Mouse (Mus musculus): ENCODE data around the gene Stk11. TPM values are rescaled to one million over a fixed set of nuclear protein-coding genes. Genes with fewer than 3 reads are reported as not detected.

The Stk11 gene
- polyA plus RNA-seq, 1 experiment = 70.3 TPM

GRCm38 (mm10) chr10:80140666-80141035, 25.0 kb downstream of the Stk11 start, which contains the start of gene Cbarp:
Gene Cbarp (minus strand): TSS chr10:80140835.
- Histone ChIP-seq H3K9ac (ENCODE audit: low read depth, poor library complexity, severe bottlenecking) (peak within 1 kb of the TSS; percentile 48), H3K4me3 (ENCODE audit: low read depth, low read length) (peak within 1 kb of the TSS; percentile 59), H3K27me3 (ENCODE audit: control insufficient read depth, insufficient read depth, low read length, poor library complexity, severe bottlenecking) (no peaks in the 10 kb centered on the region), H3K36me3 (ENCODE audit: control insufficient read depth, insufficient read depth, low read length, poor library complexity, severe bottlenecking) (peaks cover 17% of the 10 kb centered on the region), H3K4me1 (ENCODE audit: control insufficient read depth, insufficient read depth, low read length) (no peaks in the 10 kb centered on the region), H3K27ac (ENCODE audit: insufficient read depth, low read length) (peak within 1 kb of the TSS; percentile 4; the same call in 1 of the 2 replicates), H3K9me3 (replicated peaks; ENCODE audit: control insufficient read depth, insufficient read depth, low read length, poor library complexity, severe bottlenecking) (no peaks in the 10 kb centered on the region)
- TF ChIP-seq EP300 (IDR thresholded peaks at IDR 0.05; ENCODE audit: insufficient read depth, low read depth, low read length) (no peak), POLR2A (IDR thresholded peaks at IDR 0.05; ENCODE audit: insufficient read depth, low read length) (no peak), CTCF (IDR thresholded peaks at IDR 0.05; ENCODE audit: low read depth, low read length) (no peak)

- H3K9ac ChIP-seq (ENCODE audit: low read depth, poor library complexity, severe bottlenecking) = peak overlapping the region; percentile 23
- H3K4me1 ChIP-seq (ENCODE audit: control insufficient read depth, insufficient read depth, low read length) = no peaks in the 10 kb centered on the region
- H3K27ac ChIP-seq (ENCODE audit: insufficient read depth, low read length) = peak overlapping the region; percentile 3; the same call in 1 of the 2 replicates
- TF ChIP-seq EP300 (IDR thresholded peaks at IDR 0.05; ENCODE audit: insufficient read depth, low read depth, low read length) = peak; percentile 55; the same call in 1 of the 2 replicates
- TF ChIP-seq POLR2A (IDR thresholded peaks at IDR 0.05; ENCODE audit: insufficient read depth, low read length) = no peak
- TF ChIP-seq CTCF (IDR thresholded peaks at IDR 0.05; ENCODE audit: low read depth, low read length) = peak; percentile 70
- no peaks in the 10 kb centered on the region for H3K9me3 ChIP-seq (replicated peaks; ENCODE audit: control insufficient read depth, insufficient read depth, low read length, poor library complexity, severe bottlenecking)
- H3K36me3 ChIP-seq (ENCODE audit: control insufficient read depth, insufficient read depth, low read length, poor library complexity, severe bottlenecking) = peaks cover 17% of the 10 kb centered on the region
- H3K4me3 ChIP-seq (ENCODE audit: low read depth, low read length) = peak overlapping the region; percentile 59
- H3K27me3 ChIP-seq (ENCODE audit: control insufficient read depth, insufficient read depth, low read length, poor library complexity, severe bottlenecking) = no peaks in the 10 kb centered on the region
Measured at GRCm38 (mm10) chr10:80141243-80141642, 25.6 kb downstream of the Stk11 start.

GRCm38 (mm10) chr10:80141786-80142529, 26.4 kb downstream of the Stk11 start:
- Histone ChIP-seq H3K27ac (ENCODE audit: insufficient read depth, low read length) (0 out of 2 replicates have a peak overlapping the region, but pooled peaks have one; percentile 15), H3K4me3 (ENCODE audit: low read depth, low read length) (peak overlapping the region; percentile 91), H3K27me3 (ENCODE audit: control insufficient read depth, insufficient read depth, low read length, poor library complexity, severe bottlenecking) (no peaks in the 10 kb centered on the region), H3K9ac (ENCODE audit: low read depth, poor library complexity, severe bottlenecking) (peak overlapping the region; percentile 88), H3K4me1 (ENCODE audit: control insufficient read depth, insufficient read depth, low read length) (no peaks in the 10 kb centered on the region), H3K36me3 (ENCODE audit: control insufficient read depth, insufficient read depth, low read length, poor library complexity, severe bottlenecking) (peaks cover 17% of the 10 kb centered on the region), H3K9me3 (replicated peaks; ENCODE audit: control insufficient read depth, insufficient read depth, low read length, poor library complexity, severe bottlenecking) (no peaks in the 10 kb centered on the region)
- TF ChIP-seq EP300 (IDR thresholded peaks at IDR 0.05; ENCODE audit: insufficient read depth, low read depth, low read length) = 0 out of 2 replicates have a peak, but pooled peaks have one; percentile 2
- peak; percentile 32 for TF ChIP-seq POLR2A (IDR thresholded peaks at IDR 0.05; ENCODE audit: insufficient read depth, low read length)
- TF ChIP-seq CTCF (IDR thresholded peaks at IDR 0.05; ENCODE audit: low read depth, low read length) = no peak

GRCm38 (mm10) chr10:80142530-80142925, 26.9 kb downstream of the Stk11 start:
- no peak for TF ChIP-seq POLR2A (IDR thresholded peaks at IDR 0.05; ENCODE audit: insufficient read depth, low read length)
- no peak for TF ChIP-seq CTCF (IDR thresholded peaks at IDR 0.05; ENCODE audit: low read depth, low read length)
- TF ChIP-seq EP300 (IDR thresholded peaks at IDR 0.05; ENCODE audit: insufficient read depth, low read depth, low read length) = 0 out of 2 replicates have a peak, but pooled peaks have one; percentile 3
- Histone ChIP-seq H3K4me1 (ENCODE audit: control insufficient read depth, insufficient read depth, low read length) (no peaks in the 10 kb centered on the region), H3K4me3 (ENCODE audit: low read depth, low read length) (peak overlapping the region; percentile 91), H3K9me3 (replicated peaks; ENCODE audit: control insufficient read depth, insufficient read depth, low read length, poor library complexity, severe bottlenecking) (no peaks in the 10 kb centered on the region), H3K9ac (ENCODE audit: low read depth, poor library complexity, severe bottlenecking) (peak overlapping the region; percentile 88), H3K27me3 (ENCODE audit: control insufficient read depth, insufficient read depth, low read length, poor library complexity, severe bottlenecking) (no peaks in the 10 kb centered on the region), H3K27ac (ENCODE audit: insufficient read depth, low read length) (0 out of 2 replicates have a peak overlapping the region, but pooled peaks have one; percentile 15), H3K36me3 (ENCODE audit: control insufficient read depth, insufficient read depth, low read length, poor library complexity, severe bottlenecking) (peaks cover 17% of the 10 kb centered on the region)

GRCm38 (mm10) chr10:80143664-80144063, 28.1 kb downstream of the Stk11 start:
- Histone ChIP-seq H3K9ac (ENCODE audit: low read depth, poor library complexity, severe bottlenecking) (no peak overlapping the region), H3K27ac (ENCODE audit: insufficient read depth, low read length) (no peak overlapping the region), H3K27me3 (ENCODE audit: control insufficient read depth, insufficient read depth, low read length, poor library complexity, severe bottlenecking) (no peaks in the 10 kb centered on the region), H3K4me1 (ENCODE audit: control insufficient read depth, insufficient read depth, low read length) (no peaks in the 10 kb centered on the region), H3K9me3 (replicated peaks; ENCODE audit: control insufficient read depth, insufficient read depth, low read length, poor library complexity, severe bottlenecking) (no peaks in the 10 kb centered on the region), H3K36me3 (ENCODE audit: control insufficient read depth, insufficient read depth, low read length, poor library complexity, severe bottlenecking) (peaks cover 17% of the 10 kb centered on the region), H3K4me3 (ENCODE audit: low read depth, low read length) (no peak overlapping the region)
- TF ChIP-seq POLR2A (IDR thresholded peaks at IDR 0.05; ENCODE audit: insufficient read depth, low read length) (no peak), EP300 (IDR thresholded peaks at IDR 0.05; ENCODE audit: insufficient read depth, low read depth, low read length) (no peak), CTCF (IDR thresholded peaks at IDR 0.05; ENCODE audit: low read depth, low read length) (no peak)

GRCm38 (mm10) chr10:80144159-80144558, 28.6 kb downstream of the Stk11 start:
- Histone ChIP-seq H3K9ac (ENCODE audit: low read depth, poor library complexity, severe bottlenecking) (no peak overlapping the region), H3K9me3 (replicated peaks; ENCODE audit: control insufficient read depth, insufficient read depth, low read length, poor library complexity, severe bottlenecking) (no peaks in the 10 kb centered on the region), H3K27ac (ENCODE audit: insufficient read depth, low read length) (no peak overlapping the region; the same call in 1 of the 2 replicates), H3K36me3 (ENCODE audit: control insufficient read depth, insufficient read depth, low read length, poor library complexity, severe bottlenecking) (peaks cover 17% of the 10 kb centered on the region), H3K4me3 (ENCODE audit: low read depth, low read length) (no peak overlapping the region), H3K27me3 (ENCODE audit: control insufficient read depth, insufficient read depth, low read length, poor library complexity, severe bottlenecking) (no peaks in the 10 kb centered on the region), H3K4me1 (ENCODE audit: control insufficient read depth, insufficient read depth, low read length) (no peaks in the 10 kb centered on the region)
- TF ChIP-seq EP300 (IDR thresholded peaks at IDR 0.05; ENCODE audit: insufficient read depth, low read depth, low read length) (no peak), CTCF (IDR thresholded peaks at IDR 0.05; ENCODE audit: low read depth, low read length) (no peak), POLR2A (IDR thresholded peaks at IDR 0.05; ENCODE audit: insufficient read depth, low read length) (no peak)
